Mouse (Mus musculus) stomach, embryonic 16.5 days (tissue): ENCODE data around the gene Olfr918. TPM values are rescaled to one million over a fixed set of nuclear protein-coding genes. Genes with fewer than 3 reads are reported as not detected.

Experiments
- polyA plus RNA-seq: library from polyadenylated mRNA; unstranded; fragments of >200 nt; fragmentation: Nextera tagmentation; extraction: Ambion mirVana; gene quantifications from 2 replicates; pipeline ENCODE4 v1.2.1, GENCODE M21; 2015

Olfr918 gene
- polyA plus RNA-seq, 1 experiment from 2014 or later, result not detected

Other genes with a start within 250 kb of the Olfr918 start
- not detected in 2 replicates for gene Olfr901, start 245.1 kb downstream of the Olfr918 start, polyA plus RNA-seq
- gene Olfr902, start 226.9 kb downstream of the Olfr918 start, polyA plus RNA-seq, result not detected in 2 replicates
- gene Olfr904, start 211.5 kb downstream of the Olfr918 start, polyA plus RNA-seq, result not detected in 2 replicates
- gene Olfr905, start 203.5 kb downstream of the Olfr918 start, polyA plus RNA-seq, result not detected in 2 replicates
- not detected in 2 replicates for gene Olfr906, start 187.5 kb downstream of the Olfr918 start, polyA plus RNA-seq
- gene Olfr907, start 178.8 kb downstream of the Olfr918 start, polyA plus RNA-seq, result not detected in 2 replicates
- not detected in 2 replicates for gene Olfr911-ps1, start 153.0 kb downstream of the Olfr918 start, polyA plus RNA-seq
- not detected in 2 replicates for gene Olfr910, start 136.8 kb downstream of the Olfr918 start, polyA plus RNA-seq
- not detected in 2 replicates for gene Olfr912, start 94.4 kb downstream of the Olfr918 start, polyA plus RNA-seq
- not detected in 2 replicates for gene Olfr913, start 81.8 kb downstream of the Olfr918 start, polyA plus RNA-seq
- not detected in 2 replicates for gene Olfr914, start 69.5 kb downstream of the Olfr918 start, polyA plus RNA-seq
- gene Olfr916, start 14.7 kb downstream of the Olfr918 start, polyA plus RNA-seq, result not detected in 2 replicates
- not detected in 2 replicates for gene Olfr917, start 8.8 kb downstream of the Olfr918 start, polyA plus RNA-seq
- gene Olfr919, start 29.1 kb upstream of the Olfr918 start, polyA plus RNA-seq, result not detected in 2 replicates
- 25.2 and 26.6 TPM in 2 replicates for gene Vwa5a, start 43.7 kb upstream of the Olfr918 start, polyA plus RNA-seq
- 0.03 TPM in 1 of 2 replicates, not detected in the other for gene Olfr920, start 77.7 kb upstream of the Olfr918 start, polyA plus RNA-seq
- not detected in 2 replicates for gene Olfr921, start 98.5 kb upstream of the Olfr918 start, polyA plus RNA-seq
- not detected in 2 replicates for gene Olfr922, start 140.0 kb upstream of the Olfr918 start, polyA plus RNA-seq
- not detected in 2 replicates for gene Olfr923, start 151.9 kb upstream of the Olfr918 start, polyA plus RNA-seq
- not detected in 2 replicates for gene Olfr924, start 169.8 kb upstream of the Olfr918 start, polyA plus RNA-seq
- not detected in 2 replicates for gene Olfr26, start 180.5 kb upstream of the Olfr918 start, polyA plus RNA-seq
- gene Olfr926, start 202.5 kb upstream of the Olfr918 start, polyA plus RNA-seq, result not detected in 2 replicates